Mouse (Mus musculus) heart, adult 10 weeks (tissue): ENCODE data around the gene Slc35c2. TPM values are rescaled to one million over a fixed set of nuclear protein-coding genes. Genes with fewer than 3 reads are reported as not detected.

Experiments
- polyA plus RNA-seq: library from polyadenylated mRNA; stranded (reverse); fragments of 350-450 nt; fragmentation: Illumina TruSeq; extraction: RNeasy Lipid Tissue Mini Kit (QIAGEN cat#74804); gene quantifications from one replicate; pipeline ENCODE4 v1.2.3, GENCODE M21; 2014; ENCODE audit warnings: low read depth, low replicate concordance

Gene Slc35c2
- polyA plus RNA-seq: 21.7 TPM

DNA sequence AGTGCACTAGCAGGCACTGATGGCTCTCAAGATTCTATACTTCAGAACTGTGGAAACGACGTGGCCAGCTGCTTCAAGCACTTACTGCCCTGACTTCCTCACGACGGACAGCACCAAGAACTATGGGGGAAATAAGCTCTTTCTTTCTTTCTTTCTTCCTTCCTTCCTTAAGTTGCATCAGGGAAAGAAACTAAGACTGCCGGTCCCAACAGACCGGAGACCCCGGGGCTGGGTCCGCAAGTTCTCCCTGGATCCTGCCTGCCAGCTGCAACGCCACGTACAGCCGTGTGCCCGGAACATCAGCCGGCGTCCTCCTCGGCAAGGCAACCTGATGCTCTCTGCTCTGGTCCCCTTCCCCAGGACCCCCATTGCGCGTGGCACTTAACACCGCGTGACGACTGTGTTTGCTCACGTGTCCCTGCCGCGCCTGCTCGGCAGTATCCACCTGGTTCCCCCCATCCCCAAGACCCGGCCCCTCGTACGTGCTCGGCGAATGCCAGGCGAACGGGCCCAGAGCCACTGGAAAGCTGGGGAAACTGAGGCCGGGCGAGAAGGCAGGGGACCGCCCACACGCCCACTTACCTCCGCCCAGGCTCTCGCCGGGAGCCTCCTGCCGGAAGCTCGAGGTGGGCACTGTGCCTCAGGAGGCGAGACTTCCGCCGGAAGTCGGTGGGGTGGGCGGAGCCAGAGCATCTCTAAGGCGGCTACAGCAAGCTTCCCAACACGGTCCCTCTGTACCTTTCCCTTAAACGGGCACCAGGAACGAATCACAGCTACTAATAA lies at the start of gene Slc35c2:
Gene Slc35c2 (minus strand): TSS at position 668 of the 783 bp plus-strand sequence.

DNA sequence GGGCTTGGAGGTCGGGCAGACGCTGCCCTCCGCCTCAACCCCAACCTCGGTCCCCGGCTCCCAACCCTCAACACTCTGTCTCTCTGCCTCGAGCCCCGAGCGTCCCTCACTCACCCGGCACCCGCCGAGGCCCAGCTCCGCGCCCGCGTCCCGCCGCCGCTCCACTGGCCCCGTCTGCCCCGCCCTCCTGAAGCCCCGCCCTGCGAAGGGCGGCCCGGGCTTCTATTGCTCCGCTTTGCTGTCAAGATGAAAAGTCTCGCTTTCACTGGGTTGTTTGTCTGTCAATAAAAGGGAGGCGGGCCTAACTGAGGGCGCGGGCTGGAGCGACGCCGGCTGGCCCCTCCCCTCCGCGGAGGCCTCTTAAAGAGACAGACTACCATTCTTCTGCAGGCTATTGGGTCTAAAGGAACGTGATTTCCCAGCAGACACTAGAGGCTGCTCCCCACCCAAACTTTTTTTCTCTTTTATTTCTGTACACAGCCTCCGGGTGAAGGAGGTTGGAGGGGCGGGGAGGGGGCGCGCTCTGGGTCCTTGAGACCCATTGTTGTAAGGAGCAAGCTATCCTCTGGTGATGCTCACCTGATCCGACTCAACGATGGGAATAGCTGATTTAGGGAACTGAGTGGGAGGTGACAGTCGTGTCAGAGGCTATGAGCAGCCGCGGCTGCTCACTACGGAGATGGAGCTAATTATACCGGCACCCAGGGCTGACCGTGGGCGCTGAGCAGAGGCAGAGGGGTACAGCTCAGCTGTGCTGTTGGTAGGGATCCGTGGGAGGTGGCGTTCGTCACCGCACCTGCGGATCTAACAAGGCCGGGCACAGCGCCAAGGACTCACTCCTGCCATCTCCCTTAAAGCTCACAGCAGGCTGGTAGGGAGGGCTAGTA lies 38.9 kb upstream of the Slc35c2 start, which contains the start of gene Elmo2:
Gene Elmo2 (minus strand): TSS at position 176 of the 887 bp plus-strand sequence.

GRCm38 (mm10) chr2:165234613-165235291 lies 52.9 kb downstream of the Slc35c2 start, which contains the start of gene Cdh22:
TSS of gene Cdh22 (minus strand) at chr2:165234853.

Other genes with a start within 250 kb of the Slc35c2 start
- gene Cd40, start 232.2 kb downstream of the Slc35c2 start, polyA plus RNA-seq: 2.8 TPM
- gene 1700025C18Rik, start 197.1 kb downstream of the Slc35c2 start, polyA plus RNA-seq: not detected
- 1.4 TPM for gene Cdh22, start 53.0 kb downstream of the Slc35c2 start, polyA plus RNA-seq
- 17.1 TPM for gene Elmo2, start 38.6 kb upstream of the Slc35c2 start, polyA plus RNA-seq
- not detected for gene Zfp663, start 80.9 kb upstream of the Slc35c2 start, polyA plus RNA-seq
- gene Zfp334, start 100.4 kb upstream of the Slc35c2 start, polyA plus RNA-seq: 1.6 TPM
- gene Ocstamp, start 112.5 kb upstream of the Slc35c2 start, polyA plus RNA-seq: not detected
- gene Slc13a3, start 185.4 kb upstream of the Slc35c2 start, polyA plus RNA-seq: 0.13 TPM
- 11.3 TPM for gene Trp53rka, start 205.5 kb upstream of the Slc35c2 start, polyA plus RNA-seq
- gene Slc2a10, start 215.9 kb upstream of the Slc35c2 start, polyA plus RNA-seq: 2.3 TPM